Mouse (Mus musculus): ENCODE results near the gene Npas3. TPM values are rescaled to one million over a fixed set of nuclear protein-coding genes. Genes with fewer than 3 reads are reported as not detected.

Gene Npas3
- polyA plus RNA-seq, 1 experiment from 2014 or later, result 1.3 TPM

DNA sequence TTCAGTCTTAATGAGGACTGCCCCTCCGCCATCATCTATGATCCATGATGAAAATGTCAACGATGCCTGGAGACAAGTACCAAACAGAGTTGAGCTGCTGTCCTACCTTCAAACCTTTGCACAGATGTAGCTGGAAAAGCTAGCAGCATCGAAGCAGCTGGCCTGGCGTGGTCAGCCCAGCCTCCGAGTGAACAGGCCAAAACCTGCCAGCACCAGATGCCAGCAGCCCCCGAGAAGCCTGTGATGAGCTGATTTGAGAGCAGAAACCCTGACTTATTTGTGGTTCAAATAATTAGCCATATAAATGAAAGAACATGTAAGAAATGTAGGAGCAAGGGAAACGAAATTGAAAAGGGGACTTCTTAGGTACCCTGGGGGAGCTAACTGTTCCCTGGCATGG lies 473.7 kb downstream of the Npas3 start:
- no peak overlapping the region for H3K4me3 ChIP-seq (ENCODE audit: low read depth, low read length)
- no peak overlapping the region for H3K27ac ChIP-seq (ENCODE audit: low read depth, low read length)
- no peaks in the 10 kb centered on the region for H3K9me3 ChIP-seq (replicated peaks; ENCODE audit: control insufficient read depth, low read length)
- H3K27me3 ChIP-seq (ENCODE audit: control insufficient read depth, insufficient read depth, low read length), result no peaks in the 10 kb centered on the region
- 86% methylated on average over 7 of the region's 7 CpGs for WGBS (ENCODE audit: insufficient replicate concordance)
- H3K4me2 ChIP-seq, result no peak overlapping the region
- ATAC-seq (replicated peaks; ENCODE audit: insufficient number of reproducible peaks, low FRiP score, low TSS enrichment), result no peak
- no peaks in the 10 kb centered on the region for H3K36me3 ChIP-seq (ENCODE audit: control insufficient read depth, insufficient read depth, low read length)
- H3K4me1 ChIP-seq (ENCODE audit: control insufficient read depth, insufficient read depth, low read length), result no peaks in the 10 kb centered on the region
- no peak overlapping the region for H3K9ac ChIP-seq (ENCODE audit: low read depth, low read length)

- no peak for ATAC-seq (replicated peaks; ENCODE audit: insufficient number of reproducible peaks, low FRiP score, low TSS enrichment)
- Histone ChIP-seq H3K4me2 (no peak overlapping the region), H3K27me3 (ENCODE audit: control insufficient read depth, insufficient read depth, low read length) (no peaks in the 10 kb centered on the region), H3K36me3 (ENCODE audit: control insufficient read depth, insufficient read depth, low read length) (no peaks in the 10 kb centered on the region), H3K9me3 (replicated peaks; ENCODE audit: control insufficient read depth, low read length) (no peaks in the 10 kb centered on the region), H3K9ac (ENCODE audit: low read depth, low read length) (no peak overlapping the region), H3K27ac (ENCODE audit: low read depth, low read length) (no peak overlapping the region), H3K4me1 (ENCODE audit: control insufficient read depth, insufficient read depth, low read length) (no peaks in the 10 kb centered on the region), H3K4me3 (ENCODE audit: low read depth, low read length) (no peak overlapping the region)
- 85% methylated on average over 15 of the region's 15 CpGs for WGBS (ENCODE audit: insufficient replicate concordance)
These were observed 474.5 kb downstream of the Npas3 start for GRCm38 (mm10) chr12:53722718-53723698.

DNA sequence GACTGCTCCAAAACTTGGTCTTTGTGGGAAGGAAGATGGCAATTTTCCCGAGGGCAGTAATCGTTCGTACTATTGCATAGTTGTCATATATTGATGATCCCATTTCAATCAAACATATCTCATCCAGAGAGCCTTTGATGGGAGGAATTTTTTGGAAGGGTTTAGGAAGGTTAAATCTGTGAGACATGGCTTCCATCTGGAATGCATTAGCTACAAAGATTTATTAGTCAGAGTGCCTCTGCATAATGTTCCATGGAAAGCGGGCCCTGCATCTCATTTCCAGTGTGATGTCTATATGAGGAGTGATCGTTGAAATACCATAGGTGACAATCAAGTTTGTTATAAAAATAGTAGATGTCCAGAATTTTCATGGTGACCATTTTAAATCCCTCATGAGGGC lies 480.8 kb downstream of the Npas3 start:
- WGBS (ENCODE audit: insufficient replicate concordance), result 77% methylated on average over 5 of the region's 5 CpGs
- no peak overlapping the region for H3K4me3 ChIP-seq (ENCODE audit: low read depth, low read length)
- no peak for ATAC-seq (replicated peaks; ENCODE audit: insufficient number of reproducible peaks, low FRiP score, low TSS enrichment)
- H3K27me3 ChIP-seq (ENCODE audit: control insufficient read depth, insufficient read depth, low read length), result no peaks in the 10 kb centered on the region
- no peak overlapping the region for H3K9ac ChIP-seq (ENCODE audit: low read depth, low read length)
- H3K9me3 ChIP-seq (replicated peaks; ENCODE audit: control insufficient read depth, low read length), result no peaks in the 10 kb centered on the region
- no peaks in the 10 kb centered on the region for H3K36me3 ChIP-seq (ENCODE audit: control insufficient read depth, insufficient read depth, low read length)
- H3K4me1 ChIP-seq (ENCODE audit: control insufficient read depth, insufficient read depth, low read length), result no peaks in the 10 kb centered on the region
- H3K4me2 ChIP-seq, result no peak overlapping the region
- no peak overlapping the region for H3K27ac ChIP-seq (ENCODE audit: low read depth, low read length)

DNA sequence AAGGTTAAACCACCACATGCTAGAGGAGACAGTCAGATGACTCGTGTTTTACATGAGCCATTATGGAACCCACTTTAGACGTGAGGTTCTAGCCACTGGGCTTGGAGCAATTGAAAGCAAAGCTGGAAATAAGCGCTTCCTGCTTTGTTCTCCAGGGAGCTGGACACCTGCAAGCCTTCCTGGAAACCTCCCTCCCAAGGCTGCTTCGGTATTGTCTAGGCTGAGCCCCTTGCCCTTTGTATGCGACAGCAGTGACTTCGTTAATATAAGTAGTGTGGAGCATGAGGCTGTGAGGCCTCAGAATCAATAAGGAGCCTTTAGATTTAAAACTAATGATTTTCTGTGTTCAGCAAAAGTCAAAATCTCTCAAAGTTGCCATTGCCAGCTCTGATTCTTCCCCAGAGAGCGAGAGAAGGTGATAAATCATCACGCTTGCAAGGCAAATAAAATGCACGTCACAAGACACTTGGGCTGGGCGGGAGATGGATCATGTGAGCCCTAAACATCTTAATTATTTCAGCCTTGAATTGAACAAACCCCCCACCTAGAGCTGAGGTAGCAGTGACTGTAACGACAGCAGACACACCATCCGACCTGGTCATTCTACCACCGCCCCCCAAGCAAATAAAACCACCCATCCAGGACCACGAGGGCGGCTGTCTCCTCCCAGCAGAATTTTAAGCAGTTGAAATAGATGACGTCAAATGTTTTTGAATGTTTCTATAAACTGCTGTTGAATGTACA lies 490.2 kb downstream of the Npas3 start:
- Histone ChIP-seq H3K27ac (ENCODE audit: low read depth, low read length) (no peak overlapping the region), H3K36me3 (ENCODE audit: control insufficient read depth, insufficient read depth, low read length) (no peaks in the 10 kb centered on the region), H3K27me3 (ENCODE audit: control insufficient read depth, insufficient read depth, low read length) (no peaks in the 10 kb centered on the region), H3K9ac (ENCODE audit: low read depth, low read length) (no peak overlapping the region), H3K4me2 (no peak overlapping the region), H3K4me1 (ENCODE audit: control insufficient read depth, insufficient read depth, low read length) (no peaks in the 10 kb centered on the region), H3K4me3 (ENCODE audit: low read depth, low read length) (no peak overlapping the region), H3K9me3 (replicated peaks; ENCODE audit: control insufficient read depth, low read length) (no peaks in the 10 kb centered on the region)
- no peak for ATAC-seq (replicated peaks; ENCODE audit: insufficient number of reproducible peaks, low FRiP score, low TSS enrichment)
- WGBS (ENCODE audit: insufficient replicate concordance), result 79% methylated on average over 16 of the region's 16 CpGs

GRCm38 (mm10) chr12:53746653-53747052 lies 498.2 kb downstream of the Npas3 start:
- Histone ChIP-seq H3K36me3 (ENCODE audit: control insufficient read depth, insufficient read depth, low read length) (no peaks in the 10 kb centered on the region), H3K9me3 (replicated peaks; ENCODE audit: control insufficient read depth, low read length) (no peaks in the 10 kb centered on the region), H3K4me3 (ENCODE audit: low read depth, low read length) (no peak overlapping the region), H3K9ac (ENCODE audit: low read depth, low read length) (no peak overlapping the region), H3K27me3 (ENCODE audit: control insufficient read depth, insufficient read depth, low read length) (no peaks in the 10 kb centered on the region), H3K4me2 (no peak overlapping the region), H3K27ac (ENCODE audit: low read depth, low read length) (no peak overlapping the region), H3K4me1 (ENCODE audit: control insufficient read depth, insufficient read depth, low read length) (no peaks in the 10 kb centered on the region)
- WGBS (ENCODE audit: insufficient replicate concordance), result 51% methylated on average over 5 of the region's 5 CpGs
- ATAC-seq (replicated peaks; ENCODE audit: insufficient number of reproducible peaks, low FRiP score, low TSS enrichment), result no peak

DNA sequence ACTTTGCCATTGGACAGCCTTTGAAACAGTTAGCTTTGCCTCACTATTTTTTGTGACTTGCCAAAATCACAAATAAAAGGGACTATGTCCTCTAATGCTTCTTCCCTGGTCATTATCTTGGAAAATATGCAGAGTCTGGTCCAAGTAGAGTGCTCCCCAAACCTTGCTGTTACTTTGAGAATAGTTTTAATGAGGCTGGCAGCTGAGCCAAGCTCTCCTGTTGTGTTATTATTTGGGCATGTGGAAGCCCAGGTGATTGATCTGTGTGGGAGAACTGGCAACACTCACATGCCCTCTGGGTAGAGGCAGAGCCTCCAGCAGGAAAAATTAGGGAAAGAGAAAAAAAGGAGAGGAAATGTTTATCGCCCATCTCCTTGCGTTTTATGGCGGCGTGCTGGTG lies 500.9 kb downstream of the Npas3 start:
- H3K9me3 ChIP-seq (replicated peaks; ENCODE audit: control insufficient read depth, low read length), result no peaks in the 10 kb centered on the region
- no peak overlapping the region for H3K9ac ChIP-seq (ENCODE audit: low read depth, low read length)
- H3K27me3 ChIP-seq (ENCODE audit: control insufficient read depth, insufficient read depth, low read length), result no peaks in the 10 kb centered on the region
- no peak overlapping the region for H3K4me2 ChIP-seq
- H3K4me3 ChIP-seq (ENCODE audit: low read depth, low read length), result no peak overlapping the region
- 83% methylated on average over 4 of the region's 4 CpGs for WGBS (ENCODE audit: insufficient replicate concordance)
- no peaks in the 10 kb centered on the region for H3K36me3 ChIP-seq (ENCODE audit: control insufficient read depth, insufficient read depth, low read length)
- H3K4me1 ChIP-seq (ENCODE audit: control insufficient read depth, insufficient read depth, low read length), result 0 out of 2 replicates have a peak, but pooled peaks cover 2% of the 10 kb centered on the region
- no peak for ATAC-seq (replicated peaks; ENCODE audit: insufficient number of reproducible peaks, low FRiP score, low TSS enrichment)
- no peak overlapping the region for H3K27ac ChIP-seq (ENCODE audit: low read depth, low read length)

- Histone ChIP-seq H3K4me3 (ENCODE audit: low read depth, low read length) (no peak overlapping the region), H3K27ac (ENCODE audit: low read depth, low read length) (no peak overlapping the region), H3K4me1 (ENCODE audit: control insufficient read depth, insufficient read depth, low read length) (0 out of 2 replicates have a peak, but pooled peaks cover 2% of the 10 kb centered on the region), H3K4me2 (0 out of 2 replicates have a peak overlapping the region, but pooled peaks have one; percentile 37), H3K9ac (ENCODE audit: low read depth, low read length) (no peak overlapping the region), H3K36me3 (ENCODE audit: control insufficient read depth, insufficient read depth, low read length) (no peaks in the 10 kb centered on the region), H3K27me3 (ENCODE audit: control insufficient read depth, insufficient read depth, low read length) (no peaks in the 10 kb centered on the region), H3K9me3 (replicated peaks; ENCODE audit: control insufficient read depth, low read length) (no peaks in the 10 kb centered on the region)
- WGBS (ENCODE audit: insufficient replicate concordance), result 60% methylated on average over 13 of the region's 13 CpGs
- ATAC-seq (replicated peaks; ENCODE audit: insufficient number of reproducible peaks, low FRiP score, low TSS enrichment), result no peak
These were observed 504.0 kb downstream of the Npas3 start for GRCm38 (mm10) chr12:53752281-53753072.

- no peak for ATAC-seq (replicated peaks; ENCODE audit: insufficient number of reproducible peaks, low FRiP score, low TSS enrichment)
- H3K4me2 ChIP-seq, result peak overlapping the region; percentile 37
- WGBS (ENCODE audit: insufficient replicate concordance), result 35% methylated on average over 13 of the region's 13 CpGs
These were observed 505.0 kb downstream of the Npas3 start for GRCm38 (mm10) chr12:53753368-53753937.

More at GRCm38 (mm10) chr12:53753368-53753937, 505.0 kb downstream of the Npas3 start:
- H3K27me3 ChIP-seq (ENCODE audit: control insufficient read depth, insufficient read depth, low read length), result no peaks in the 10 kb centered on the region
- H3K36me3 ChIP-seq (ENCODE audit: control insufficient read depth, insufficient read depth, low read length), result no peaks in the 10 kb centered on the region
- H3K9ac ChIP-seq (ENCODE audit: low read depth, low read length), result no peak overlapping the region
- peak overlapping the region; percentile 70; the same call in 1 of the 2 replicates for H3K27ac ChIP-seq (ENCODE audit: low read depth, low read length)
- H3K9me3 ChIP-seq (replicated peaks; ENCODE audit: control insufficient read depth, low read length), result no peaks in the 10 kb centered on the region
- no peak overlapping the region for H3K4me3 ChIP-seq (ENCODE audit: low read depth, low read length)
- H3K4me1 ChIP-seq (ENCODE audit: control insufficient read depth, insufficient read depth, low read length), result 0 out of 2 replicates have a peak, but pooled peaks cover 2% of the 10 kb centered on the region
